Mouse (Mus musculus) embryonic facial prominence, embryonic 12.5 days (tissue): ENCODE measurements around the gene Cpa2. TPM values are rescaled to one million over a fixed set of nuclear protein-coding genes. Genes with fewer than 3 reads are reported as not detected.
A peak's percentile ranks its signal among the peaks of the same experiment; 100 is the strongest.

Source experiments
- ATAC-seq: fragments of 200-750 bp; cut with Nextera tagmentation; 2 replicates; pipeline ENCODE4 v1.8.0; 2017; ENCODE audit not compliant: insufficient number of reproducible peaks, insufficient read depth, low FRiP score, low TSS enrichment
- H3K27ac ChIP-seq: fragments of 300-500 bp; sonication (generic); 2 replicates; pipeline ENCODE4 v1.5.1; 2016; ENCODE audit warnings: mild to moderate bottlenecking
- H3K27me3 ChIP-seq: fragments of 300-500 bp; sonication (generic); 2 replicates; pipeline ENCODE4 v1.6.1; 2016; ENCODE audit warnings: mild to moderate bottlenecking, moderate library complexity
- H3K36me3 ChIP-seq: fragments of 300-500 bp; sonication (generic); 2 replicates; pipeline ENCODE4 v1.6.1; 2016; ENCODE audit warnings: mild to moderate bottlenecking
- H3K4me1 ChIP-seq: fragments of 300-500 bp; sonication (generic); 2 replicates; pipeline ENCODE4 v1.6.1; 2016
- H3K4me2 ChIP-seq: fragments of 300-500 bp; sonication (generic); replicated peaks from 2 replicates; pipeline ENCODE4 v1.6.1; 2016; ENCODE audit warnings: mild to moderate bottlenecking, moderate library complexity
- H3K4me3 ChIP-seq: fragments of 300-500 bp; sonication (generic); 2 replicates; pipeline ENCODE4 v1.5.1; 2016; ENCODE audit warnings: mild to moderate bottlenecking
- H3K9ac ChIP-seq: fragments of 300-500 bp; sonication (generic); 2 replicates; pipeline ENCODE4 v1.6.1; 2016; ENCODE audit warnings: mild to moderate bottlenecking, moderate library complexity
- H3K9me3 ChIP-seq: fragments of 300-500 bp; sonication (generic); 2 replicates; pipeline ENCODE4 v1.6.1; 2016; ENCODE audit warnings: mild to moderate bottlenecking, moderate library complexity
- WGBS: fragments of 180-500 bp; shearing (Covaris S2); methylation state at CpG from one replicate; pipeline ENCODE4 v1.1.7; 2016; 5-methylcytosine and 5-hydroxymethylcytosine counted together
- polyA plus RNA-seq: library from polyadenylated mRNA; unstranded; fragments of >200 nt; fragmentation: Nextera tagmentation; extraction: Ambion mirVana; gene quantifications from 2 replicates; pipeline ENCODE4 v1.2.1, GENCODE M21; 2016

The Cpa2 gene
- polyA plus RNA-seq, 1 experiment from 2014 or later = 4.2 TPM

- no peaks in the 10 kb centered on the region for H3K9me3 ChIP-seq
- peak overlapping the region; percentile 30 for H3K27ac ChIP-seq
- H3K4me1 ChIP-seq = peaks cover 9% of the 10 kb centered on the region; the same call in 1 of the 2 replicates
- WGBS = 17% methylated on average over 2 of the region's 2 CpGs
- no peak for ATAC-seq
- no peak overlapping the region for H3K4me3 ChIP-seq
- H3K4me2 ChIP-seq = no peak overlapping the region
- H3K36me3 ChIP-seq = no peaks in the 10 kb centered on the region
- no peak overlapping the region for H3K9ac ChIP-seq
- H3K27me3 ChIP-seq = no peaks in the 10 kb centered on the region
Observed at GRCm38 (mm10) chr6:30589819-30590218, 48.4 kb downstream of the Cpa2 start.

- Histone ChIP-seq H3K4me3 (no peak overlapping the region), H3K9me3 (no peaks in the 10 kb centered on the region), H3K9ac (no peak overlapping the region), H3K4me2 (no peak overlapping the region), H3K27me3 (no peaks in the 10 kb centered on the region), H3K36me3 (no peaks in the 10 kb centered on the region), H3K27ac (no peak overlapping the region), H3K4me1 (peaks cover 18% of the 10 kb centered on the region)
- 38% methylated on average over 5 of the region's 5 CpGs for WGBS
- ATAC-seq = no peak
Observed at GRCm38 (mm10) chr6:30591851-30592404, 50.5 kb downstream of the Cpa2 start.

GRCm38 (mm10) chr6:30592417-30592974 lies 51.1 kb downstream of the Cpa2 start:
- WGBS = 73% methylated on average over 10 of the region's 10 CpGs
- H3K27ac ChIP-seq = no peak overlapping the region

GRCm38 (mm10) chr6:30594364-30594763 lies 53.0 kb downstream of the Cpa2 start:
- H3K36me3 ChIP-seq = no peaks in the 10 kb centered on the region
- H3K9me3 ChIP-seq = no peaks in the 10 kb centered on the region
- peaks cover 17% of the 10 kb centered on the region for H3K4me1 ChIP-seq
- ATAC-seq = no peak
- WGBS = 81% methylated on average over 7 of the region's 7 CpGs
- H3K27ac ChIP-seq = no peak overlapping the region
- H3K9ac ChIP-seq = no peak overlapping the region
- no peaks in the 10 kb centered on the region for H3K27me3 ChIP-seq
- H3K4me2 ChIP-seq = no peak overlapping the region
- no peak overlapping the region for H3K4me3 ChIP-seq

More at GRCm38 (mm10) chr6:30592417-30592974, 51.1 kb downstream of the Cpa2 start:
- Histone ChIP-seq H3K9me3 (no peaks in the 10 kb centered on the region), H3K36me3 (no peaks in the 10 kb centered on the region), H3K9ac (no peak overlapping the region), H3K4me2 (no peak overlapping the region), H3K27me3 (no peaks in the 10 kb centered on the region), H3K4me1 (peaks cover 18% of the 10 kb centered on the region), H3K4me3 (no peak overlapping the region)
- no peak for ATAC-seq

GRCm38 (mm10) chr6:30596230-30596898 lies 55.0 kb downstream of the Cpa2 start:
- H3K4me1 ChIP-seq = peaks cover 9% of the 10 kb centered on the region
- WGBS = 90% methylated on average over 8 of the region's 8 CpGs
- no peak overlapping the region for H3K4me3 ChIP-seq
- no peak overlapping the region for H3K4me2 ChIP-seq
- no peak overlapping the region for H3K9ac ChIP-seq
- no peaks in the 10 kb centered on the region for H3K9me3 ChIP-seq
- H3K27me3 ChIP-seq = no peaks in the 10 kb centered on the region
- ATAC-seq = no peak
- no peaks in the 10 kb centered on the region for H3K36me3 ChIP-seq
- H3K27ac ChIP-seq = no peak overlapping the region

- Histone ChIP-seq H3K4me1 (peaks cover 9% of the 10 kb centered on the region), H3K9me3 (no peaks in the 10 kb centered on the region), H3K27me3 (no peaks in the 10 kb centered on the region), H3K9ac (no peak overlapping the region), H3K4me3 (no peak overlapping the region), H3K36me3 (no peaks in the 10 kb centered on the region), H3K27ac (no peak overlapping the region), H3K4me2 (no peak overlapping the region)
- 54% methylated on average over 3 of the region's 3 CpGs for WGBS
- ATAC-seq = no peak
Observed at GRCm38 (mm10) chr6:30600033-30600432, 58.7 kb downstream of the Cpa2 start.

- no peak for ATAC-seq
- H3K4me1 ChIP-seq = peaks cover 6% of the 10 kb centered on the region
- H3K9ac ChIP-seq = no peak overlapping the region
- no peak overlapping the region for H3K4me2 ChIP-seq
- no peaks in the 10 kb centered on the region for H3K9me3 ChIP-seq
- H3K27me3 ChIP-seq = no peaks in the 10 kb centered on the region
- H3K27ac ChIP-seq = no peak overlapping the region
- WGBS = 60% methylated on average over 1 of the region's 1 CpGs
- no peak overlapping the region for H3K4me3 ChIP-seq
- H3K36me3 ChIP-seq = no peaks in the 10 kb centered on the region
Observed at GRCm38 (mm10) chr6:30600995-30601394, 59.6 kb downstream of the Cpa2 start.

- no peak overlapping the region for H3K4me2 ChIP-seq
- ATAC-seq = no peak
- no peaks in the 10 kb centered on the region for H3K9me3 ChIP-seq
- H3K4me1 ChIP-seq = peaks cover 7% of the 10 kb centered on the region; the same call in 1 of the 2 replicates
- H3K36me3 ChIP-seq = no peaks in the 10 kb centered on the region
- 41% methylated on average over 7 of the region's 7 CpGs for WGBS
- H3K4me3 ChIP-seq = no peak overlapping the region
- no peak overlapping the region for H3K9ac ChIP-seq
- H3K27me3 ChIP-seq = no peaks in the 10 kb centered on the region
- no peak overlapping the region for H3K27ac ChIP-seq
Observed at GRCm38 (mm10) chr6:30604342-30604867, 63.0 kb downstream of the Cpa2 start.

GRCm38 (mm10) chr6:30605111-30605510 lies 63.7 kb downstream of the Cpa2 start:
- H3K36me3 ChIP-seq = no peaks in the 10 kb centered on the region
- WGBS = 86% methylated on average over 4 of the region's 4 CpGs
- no peak overlapping the region for H3K4me2 ChIP-seq
- H3K9ac ChIP-seq = no peak overlapping the region
- no peaks in the 10 kb centered on the region for H3K9me3 ChIP-seq
- peaks cover 7% of the 10 kb centered on the region; the same call in 1 of the 2 replicates for H3K4me1 ChIP-seq
- ATAC-seq = no peak
- H3K27me3 ChIP-seq = no peaks in the 10 kb centered on the region
- H3K4me3 ChIP-seq = no peak overlapping the region
- H3K27ac ChIP-seq = 0 out of 2 replicates have a peak overlapping the region, but pooled peaks have one; percentile 46

GRCm38 (mm10) chr6:30605672-30606071 lies 64.3 kb downstream of the Cpa2 start:
- Histone ChIP-seq H3K4me2 (no peak overlapping the region), H3K36me3 (no peaks in the 10 kb centered on the region), H3K4me3 (no peak overlapping the region), H3K27ac (0 out of 2 replicates have a peak overlapping the region, but pooled peaks have one; percentile 46), H3K9me3 (no peaks in the 10 kb centered on the region), H3K9ac (no peak overlapping the region), H3K27me3 (no peaks in the 10 kb centered on the region), H3K4me1 (peaks cover 7% of the 10 kb centered on the region; the same call in 1 of the 2 replicates)
- 78% methylated on average over 5 of the region's 5 CpGs for WGBS
- ATAC-seq = 0 out of 2 replicates have a peak, but pooled peaks have one; percentile 41

- 0 out of 2 replicates have a peak within 1 kb of the TSS, but pooled peaks have one; percentile 14 for H3K27ac ChIP-seq
- peaks cover 22% of the 10 kb centered on the region for H3K4me1 ChIP-seq
- no peak for ATAC-seq
- no peak within 1 kb of the TSS for H3K9ac ChIP-seq
- no peak within 1 kb of the TSS for H3K4me3 ChIP-seq
- H3K9me3 ChIP-seq = no peaks in the 10 kb centered on the region
- H3K27me3 ChIP-seq = no peaks in the 10 kb centered on the region
- H3K4me2 ChIP-seq = no peak within 1 kb of the TSS
- H3K36me3 ChIP-seq = no peaks in the 10 kb centered on the region
- 93% methylated on average over 7 of the region's 7 CpGs for WGBS
Observed at GRCm38 (mm10) chr6:30610710-30611109, 69.3 kb downstream of the Cpa2 start, which contains the start of gene Cpa5. Gene Cpa5, plus strand, starts transcription at chr6:30611010.

- Histone ChIP-seq H3K4me2 (no peak overlapping the region), H3K9ac (no peak overlapping the region), H3K27me3 (no peaks in the 10 kb centered on the region), H3K9me3 (no peaks in the 10 kb centered on the region), H3K36me3 (no peaks in the 10 kb centered on the region), H3K4me1 (peaks cover 28% of the 10 kb centered on the region), H3K27ac (no peak overlapping the region), H3K4me3 (no peak overlapping the region)
- no peak for ATAC-seq
- 62% methylated on average over 5 of the region's 5 CpGs for WGBS
Observed at GRCm38 (mm10) chr6:30611212-30611611, 69.8 kb downstream of the Cpa2 start.
